Mouse (Mus musculus): ENCODE measurements around the gene Picalm.

The Picalm gene

DNA sequence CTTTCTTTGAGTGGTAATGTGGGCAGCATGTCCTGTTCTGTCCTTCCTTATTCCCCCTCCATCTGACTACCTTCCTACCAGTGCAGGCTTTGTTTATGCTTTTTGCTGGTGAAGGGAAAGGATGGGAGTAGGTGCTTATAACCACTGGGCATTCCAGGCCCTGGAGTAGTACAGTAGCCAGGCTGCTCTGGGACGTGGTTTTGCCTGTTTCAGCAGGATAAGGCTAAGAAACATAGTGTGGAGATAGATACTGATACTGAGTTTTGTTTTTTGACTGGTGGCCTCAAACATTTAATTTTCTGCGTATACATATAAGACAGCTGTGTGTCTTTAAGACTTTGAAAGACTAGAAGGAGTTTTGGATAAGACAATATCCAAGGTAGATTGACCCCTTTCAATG, 73.9 kb downstream of the Picalm start:
- DNase-seq (ENCODE audit: extremely low spot score, low read depth, low spot score), result no peak

DNA sequence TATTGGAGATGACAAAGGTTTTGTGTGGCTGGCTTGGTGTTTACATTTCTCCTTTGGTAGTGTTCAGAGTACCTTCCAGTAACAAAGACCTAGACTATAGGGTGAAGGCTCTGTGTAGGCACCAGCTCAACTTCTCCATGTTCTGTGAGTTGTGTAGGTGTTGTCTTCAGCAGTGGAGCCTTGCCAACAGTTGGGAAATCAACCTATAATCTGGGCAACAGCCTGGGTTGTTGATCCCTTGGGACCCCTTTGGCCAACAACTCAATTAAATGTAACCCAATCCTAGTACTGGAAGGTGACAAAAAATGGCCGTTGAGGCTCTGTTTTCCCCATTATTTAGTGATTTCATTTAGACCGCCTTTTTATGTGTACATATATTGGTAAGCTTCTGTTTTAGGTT, 80.1 kb downstream of the Picalm start:
- no peak for DNase-seq (ENCODE audit: extremely low spot score, low read depth, low spot score)

DNA sequence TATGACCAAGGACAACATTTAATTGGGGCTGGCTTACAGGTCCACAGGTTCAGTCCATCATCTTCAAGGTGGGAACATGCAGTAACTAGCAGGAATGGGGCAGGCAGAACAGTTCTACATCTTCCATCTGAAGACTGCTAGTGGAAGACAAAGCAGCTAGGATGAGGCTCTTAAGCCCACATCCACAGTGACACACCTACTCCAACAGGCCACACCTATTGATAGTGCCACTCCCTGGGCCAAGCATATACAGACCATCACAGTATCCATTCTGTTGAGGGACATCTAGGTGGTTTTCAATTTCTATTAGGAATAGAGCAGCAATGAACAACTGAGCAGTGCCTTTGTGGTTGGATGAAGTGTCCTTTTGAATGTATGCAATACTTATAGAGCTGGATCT, 80.9 kb downstream of the Picalm start:
- no peak for DNase-seq (ENCODE audit: extremely low spot score, low read depth, low spot score)

- no peak for DNase-seq (ENCODE audit: extremely low spot score, low read depth, low spot score)
Measured at GRCm38 (mm10) chr7:90216511-90216910, 86.5 kb downstream of the Picalm start.

GRCm38 (mm10) chr7:90218122-90218521, 88.1 kb downstream of the Picalm start:
- no peak for DNase-seq (ENCODE audit: extremely low spot score, low read depth, low spot score)

DNA sequence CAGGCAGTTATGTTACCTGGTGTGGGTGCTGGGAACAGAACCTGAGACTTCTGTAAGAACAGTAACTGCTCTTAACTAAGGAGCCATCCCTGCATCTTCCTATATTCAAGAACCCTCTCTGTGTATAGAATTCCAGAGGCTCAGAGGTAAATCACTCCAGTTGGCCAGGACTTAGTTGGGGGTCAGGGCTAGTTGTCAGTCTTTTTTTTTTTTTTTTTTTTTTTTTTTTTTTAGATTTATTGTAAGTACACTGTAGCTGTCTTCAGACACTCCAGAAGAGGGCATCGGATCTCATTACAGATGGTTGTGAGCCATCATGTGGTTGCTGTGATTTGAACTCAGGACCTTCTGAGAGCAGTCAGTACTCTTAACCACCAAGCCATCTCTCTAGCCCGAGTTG, 91.5 kb downstream of the Picalm start:
- DNase-seq (ENCODE audit: extremely low spot score, low read depth, low spot score), result no peak

GRCm38 (mm10) chr7:90228075-90228474, 98.1 kb downstream of the Picalm start:
- DNase-seq (ENCODE audit: extremely low spot score, low read depth, low spot score), result no peak

- peak; percentile 8 for DNase-seq (ENCODE audit: extremely low spot score, low read depth, low spot score)
Measured at GRCm38 (mm10) chr7:90228884-90229283, 98.9 kb downstream of the Picalm start.

GRCm38 (mm10) chr7:90231431-90231830, 101.4 kb downstream of the Picalm start:
- DNase-seq (ENCODE audit: extremely low spot score, low read depth, low spot score), result no peak

GRCm38 (mm10) chr7:90233921-90234320, 103.9 kb downstream of the Picalm start:
- no peak for DNase-seq (ENCODE audit: extremely low spot score, low read depth, low spot score)

- no peak for DNase-seq (ENCODE audit: extremely low spot score, low read depth, low spot score)
Measured at GRCm38 (mm10) chr7:90236289-90236905, 106.4 kb downstream of the Picalm start.

DNA sequence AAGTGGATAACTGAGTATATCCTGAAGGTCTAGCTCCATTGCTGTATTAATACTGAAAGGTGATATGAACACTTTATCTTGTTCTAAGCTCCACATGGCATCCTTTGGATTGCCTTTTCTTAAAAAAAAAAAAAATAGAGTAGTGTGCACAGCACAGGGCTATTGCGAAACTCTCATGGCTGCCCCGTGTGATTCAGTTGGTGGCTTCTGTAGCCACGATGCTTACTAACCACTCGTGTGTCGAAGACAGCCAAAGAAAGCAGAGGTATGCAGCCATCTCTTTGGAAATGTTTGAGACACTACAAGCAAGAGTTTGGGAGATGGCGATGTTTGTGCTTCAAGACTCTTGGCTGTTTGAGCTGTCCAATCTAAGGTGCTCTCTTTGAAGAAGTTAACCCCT, 113.1 kb downstream of the Picalm start:
- DNase-seq (ENCODE audit: extremely low spot score, low read depth, low spot score), result no peak

DNA sequence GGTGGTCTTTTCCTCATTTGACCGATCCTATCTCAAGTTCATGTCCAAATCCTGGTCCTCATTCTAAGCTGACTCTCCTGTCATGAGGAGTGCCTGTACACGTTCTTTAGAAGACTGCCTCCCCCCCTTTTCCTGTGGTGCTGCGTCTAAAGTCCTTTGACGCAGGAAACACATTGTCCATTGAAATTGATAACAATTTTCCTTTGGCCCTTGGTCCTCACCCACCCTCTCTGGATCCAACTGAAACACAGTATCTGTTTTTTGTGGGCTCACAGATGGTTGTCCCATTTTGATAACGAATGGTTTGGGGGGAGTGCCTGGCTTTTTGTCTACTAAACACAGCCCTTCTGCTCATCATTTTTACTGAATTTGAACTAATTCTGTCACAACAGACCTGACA, 113.6 kb downstream of the Picalm start:
- no peak for DNase-seq (ENCODE audit: extremely low spot score, low read depth, low spot score)

GRCm38 (mm10) chr7:90252946-90253345, 122.9 kb downstream of the Picalm start:
- no peak for DNase-seq (ENCODE audit: extremely low spot score, low read depth, low spot score)

GRCm38 (mm10) chr7:90258701-90259100, 128.7 kb downstream of the Picalm start:
- no peak for DNase-seq (ENCODE audit: extremely low spot score, low read depth, low spot score)

GRCm38 (mm10) chr7:90259899-90260298, 129.9 kb downstream of the Picalm start:
- no peak for DNase-seq (ENCODE audit: extremely low spot score, low read depth, low spot score)

DNA sequence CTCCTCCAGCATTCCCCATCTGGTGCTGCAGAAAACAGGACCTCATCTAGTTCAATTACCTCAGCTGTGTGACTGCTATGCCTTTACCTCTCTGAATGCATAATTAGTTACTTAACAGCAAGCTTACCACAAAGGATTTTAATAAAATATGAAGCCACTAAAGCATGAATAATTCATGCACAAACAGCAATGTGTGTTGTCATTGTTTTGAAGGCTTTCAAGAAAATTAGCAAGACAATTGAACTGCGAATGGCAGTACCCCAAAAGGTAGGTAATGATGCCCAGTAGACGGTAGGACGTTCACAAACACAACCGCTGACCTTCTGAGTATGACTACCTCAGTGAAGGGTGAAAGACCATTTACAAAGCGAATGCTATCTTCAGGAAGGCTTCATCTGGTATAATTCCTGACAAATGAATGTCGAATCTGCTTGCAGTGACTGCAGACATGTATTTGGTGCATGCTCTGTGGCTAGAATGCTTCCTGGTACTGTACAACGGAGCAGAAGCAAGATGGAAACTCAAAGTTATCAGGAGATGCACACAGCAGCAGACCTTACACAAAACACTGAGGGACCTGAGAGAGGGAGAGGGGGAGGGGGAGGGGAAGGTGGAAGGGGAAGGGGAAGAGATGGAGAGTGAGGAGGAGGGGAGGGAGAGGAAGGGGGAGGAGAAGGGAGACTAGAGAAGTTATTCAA, 132.0 kb downstream of the Picalm start:
- DNase-seq (ENCODE audit: extremely low spot score, low read depth, low spot score), result no peak
